Mouse (Mus musculus) limb, embryonic 13.5 days (tissue): ENCODE measurements around the gene Ehd1. TPM values are rescaled to one million over a fixed set of nuclear protein-coding genes. Genes with fewer than 3 reads are reported as not detected.

Source experiments
- microRNA counts: library from miRNA; unstranded; fragments of <30 nt; microRNA quantifications from one replicate; lab custom pipeline; 2016
- microRNA-seq: library from miRNA; unstranded; fragments of <30 nt; microRNA quantifications from one replicate; pipeline ENCODE4, GENCODE M21; 2016
- polyA plus RNA-seq: library from polyadenylated mRNA; unstranded; fragments of >200 nt; fragmentation: Nextera tagmentation; extraction: Ambion mirVana; gene quantifications from 2 replicates; pipeline ENCODE4 v1.2.1, GENCODE M21; 2015

The Ehd1 gene
- polyA plus RNA-seq, 1 experiment from 2014 or later: 82.9 TPM

MicroRNA genes within 50 kb of the gene (microRNA counts, 519-probe panel; counts per million panel counts)
- 2,507 counts per million, percentile 36 among the panel's probes with 10 or more counts for microRNA mmu-miR-192 (lab: Ali Mortazavi, UCI)

Small RNAs within 50 kb of the gene (microRNA-seq; reads per million reads assigned to microRNA genes)
- gene Mir192 (86.7 reads per million, percentile 51 among the genes with 10 or more reads in this experiment), gene Mir194-2 (36.7 reads per million, percentile 40 among the genes with 10 or more reads in this experiment), gene Mir6989 (not detected)

Other genes with a start within 250 kb of the Ehd1 start
- 27.2 and 34.0 TPM in 2 replicates for gene Syvn1, start 230.1 kb upstream of the Ehd1 start, polyA plus RNA-seq
- 76.9 and 80.0 TPM in 2 replicates for gene Mrpl49, start 218.9 kb upstream of the Ehd1 start, polyA plus RNA-seq
- gene Fau, start 218.9 kb upstream of the Ehd1 start, polyA plus RNA-seq: 760 and 823 TPM in 2 replicates
- gene Znhit2, start 215.5 kb upstream of the Ehd1 start, polyA plus RNA-seq: 29.0 and 29.8 TPM in 2 replicates
- 17.4 and 24.0 TPM in 2 replicates for gene Tm7sf2, start 208.4 kb upstream of the Ehd1 start, polyA plus RNA-seq
- 69.7 and 72.5 TPM in 2 replicates for gene Vps51, start 199.5 kb upstream of the Ehd1 start, polyA plus RNA-seq
- gene Tmem262, start 196.7 kb upstream of the Ehd1 start, polyA plus RNA-seq: not detected in 2 replicates
- gene Gm28374, start 194.5 kb upstream of the Ehd1 start, polyA plus RNA-seq: 1.9 and 2.3 TPM in 2 replicates
- 85.9 and 92.5 TPM in 2 replicates for gene Zfpl1, start 191.8 kb upstream of the Ehd1 start, polyA plus RNA-seq
- 36.5 and 37.6 TPM in 2 replicates for gene Cdca5, start 191.7 kb upstream of the Ehd1 start, polyA plus RNA-seq
- 0.73 TPM in 1 of 2 replicates, not detected in the other for gene AC131692.1, start 182.3 kb upstream of the Ehd1 start, polyA plus RNA-seq
- 0.46 and 0.65 TPM in 2 replicates for gene Naaladl1, start 170.9 kb upstream of the Ehd1 start, polyA plus RNA-seq
- 42.9 and 44.0 TPM in 2 replicates for gene Sac3d1, start 158.1 kb upstream of the Ehd1 start, polyA plus RNA-seq
- 33.0 and 33.7 TPM in 2 replicates for gene Snx15, start 148.4 kb upstream of the Ehd1 start, polyA plus RNA-seq
- not detected in 2 replicates for gene Batf2, start 135.7 kb upstream of the Ehd1 start, polyA plus RNA-seq
- 88.7 and 90.4 TPM in 2 replicates for gene Arl2, start 135.2 kb upstream of the Ehd1 start, polyA plus RNA-seq
- not detected in 2 replicates for gene Majin, start 92.3 kb upstream of the Ehd1 start, polyA plus RNA-seq
- 3.1 and 4.2 TPM in 2 replicates for gene Gpha2, start 50.3 kb upstream of the Ehd1 start, polyA plus RNA-seq
- gene Ppp2r5b, start 40.9 kb upstream of the Ehd1 start, polyA plus RNA-seq: 23.9 and 29.0 TPM in 2 replicates
- 8.6 and 10.7 TPM in 2 replicates for gene Atg2a, start 35.1 kb upstream of the Ehd1 start, polyA plus RNA-seq
- gene Cdc42bpg, start 29.7 kb downstream of the Ehd1 start, polyA plus RNA-seq: 0.52 and 0.70 TPM in 2 replicates
- gene Men1, start 58.3 kb downstream of the Ehd1 start, polyA plus RNA-seq: 88.7 and 97.6 TPM in 2 replicates
- 11.8 and 15.5 TPM in 2 replicates for gene Map4k2, start 64.4 kb downstream of the Ehd1 start, polyA plus RNA-seq
- 130 and 148 TPM in 2 replicates for gene Sf1, start 87.0 kb downstream of the Ehd1 start, polyA plus RNA-seq
- gene Pygm, start 107.7 kb downstream of the Ehd1 start, polyA plus RNA-seq: 13.2 and 14.4 TPM in 2 replicates
- gene Rasgrp2, start 122.6 kb downstream of the Ehd1 start, polyA plus RNA-seq: 15.2 and 17.7 TPM in 2 replicates
- 1.5 and 1.6 TPM in 2 replicates for gene Nrxn2, start 142.0 kb downstream of the Ehd1 start, polyA plus RNA-seq